Mouse (Mus musculus): ENCODE measurements at regions not wholly inside any gene's neighbourhood (a gene's known extent, or its start where the extent isn't known, plus 50 kb on each side); places are given as distances from the start of the nearest gene placed in this dataset.
"Not testable (repeated sequence)": the region's sequence is repeated elsewhere in the genome, so short reads cannot be mapped to it uniquely, and the experiment has no call there.

DNA sequence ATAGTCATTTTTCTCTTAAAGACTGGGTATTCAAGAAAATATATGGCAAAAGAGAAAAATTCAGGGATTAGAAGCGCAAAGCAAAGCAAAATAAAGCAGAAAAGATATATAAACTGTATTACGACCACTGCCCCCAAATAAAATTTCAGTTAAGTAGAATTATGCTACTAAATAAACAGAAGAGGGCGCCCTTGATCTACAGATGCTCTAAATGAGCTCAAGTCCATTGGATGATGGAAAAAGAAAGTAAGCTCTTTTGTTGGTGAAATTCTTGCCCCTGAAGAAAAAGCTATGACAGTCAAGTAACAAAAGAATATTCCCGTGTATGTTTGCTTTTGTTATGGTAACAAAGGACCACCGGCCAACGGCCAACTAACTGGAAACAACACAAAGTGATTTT, 165.5 kb upstream of the Stk26 start:
- no peak for DNase-seq (ENCODE audit: low spot score in 2 of 2)

DNA sequence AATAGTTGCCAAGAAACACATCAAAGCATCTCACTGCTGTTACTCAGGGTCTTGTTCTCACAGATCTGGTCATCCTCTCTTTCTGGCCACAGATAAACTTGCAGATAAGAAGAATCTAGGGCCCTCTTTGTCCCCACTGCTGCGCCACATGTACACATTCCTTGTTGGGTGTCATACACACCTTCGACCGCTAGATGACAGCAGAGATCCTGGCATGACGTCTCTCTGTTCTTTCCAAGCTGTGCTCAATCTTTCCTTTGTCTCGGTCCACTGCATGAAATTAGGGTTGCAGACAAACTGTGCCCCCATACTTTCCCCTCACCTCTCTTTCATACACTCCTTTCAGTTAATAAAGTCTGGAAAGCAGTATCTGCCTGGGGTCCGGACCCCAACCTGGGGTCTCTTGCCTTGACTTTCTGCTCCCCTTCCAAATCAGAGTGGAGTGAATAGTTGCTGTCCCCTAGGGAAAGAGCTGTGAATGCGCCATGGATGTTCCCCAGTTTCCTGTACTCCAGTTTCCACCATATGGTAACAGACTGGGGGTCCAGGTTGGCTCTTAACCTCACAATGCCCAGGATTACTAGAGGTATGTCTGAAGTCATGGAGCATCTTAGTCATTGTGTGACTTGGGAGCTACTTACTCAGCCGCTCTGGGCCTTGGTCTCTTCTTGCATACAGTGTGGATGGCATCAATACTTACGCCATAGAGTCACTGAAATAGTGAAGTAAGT, 182.8 kb upstream of the Stk26 start:
- peak; percentile 35 to 42 for DNase-seq (ENCODE audit: low spot score in 2 of 2)

DNA sequence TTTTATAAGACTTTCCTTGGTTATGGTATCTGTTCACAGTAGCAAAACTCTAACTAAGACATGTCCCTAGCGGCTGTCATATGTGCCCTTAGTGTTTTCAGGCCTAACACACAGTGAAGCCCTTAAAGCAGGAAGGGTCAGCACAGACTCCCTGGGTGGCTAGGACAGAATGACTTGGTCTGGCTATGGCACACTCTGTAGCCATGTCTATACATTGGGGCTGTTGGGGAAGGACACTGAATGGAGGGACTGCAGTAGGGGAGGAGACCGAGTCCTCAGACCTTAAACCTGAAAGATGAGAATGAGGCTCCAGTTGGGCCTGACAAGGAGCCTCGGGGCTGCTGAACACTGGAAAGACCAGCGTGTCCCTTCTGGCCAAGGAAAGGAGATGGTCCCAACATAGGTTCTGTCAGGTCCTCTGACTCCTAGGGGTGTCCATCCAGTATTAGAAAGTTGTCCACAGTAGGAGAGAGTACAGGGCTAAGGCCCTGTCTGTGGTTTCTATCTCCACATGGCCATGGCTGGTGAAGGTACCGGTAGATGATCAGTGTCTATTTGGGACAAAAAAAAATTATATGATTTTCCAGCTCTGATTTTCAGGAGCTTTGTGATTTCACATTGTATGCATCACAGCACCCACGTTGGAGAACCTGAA, 183.5 kb upstream of the Stk26 start:
- DNase-seq (ENCODE audit: low spot score in 2 of 2): no peak

DNA sequence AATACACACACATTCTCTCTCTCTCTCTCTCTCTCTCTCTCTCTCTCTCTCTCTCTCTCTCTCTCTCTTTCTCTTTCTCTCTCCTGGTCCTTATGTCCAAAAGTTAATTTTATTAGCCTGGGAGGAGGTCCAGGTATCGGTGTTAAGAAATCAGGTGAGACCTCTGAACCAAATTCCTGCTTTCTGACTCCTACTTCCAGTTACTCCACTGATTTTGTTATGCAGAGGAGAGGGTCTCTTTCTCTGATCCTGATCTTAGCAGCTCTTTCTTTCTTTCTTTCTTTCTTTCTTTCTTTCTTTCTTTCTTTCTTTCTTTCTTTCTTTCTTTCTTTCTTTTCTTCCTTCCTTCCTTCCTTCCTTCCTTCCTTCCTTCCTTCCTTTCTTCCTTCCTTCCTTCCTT, 185.5 kb upstream of the Stk26 start:
- not testable (repeated sequence) for DNase-seq (ENCODE audit: low spot score in 2 of 2)

DNA sequence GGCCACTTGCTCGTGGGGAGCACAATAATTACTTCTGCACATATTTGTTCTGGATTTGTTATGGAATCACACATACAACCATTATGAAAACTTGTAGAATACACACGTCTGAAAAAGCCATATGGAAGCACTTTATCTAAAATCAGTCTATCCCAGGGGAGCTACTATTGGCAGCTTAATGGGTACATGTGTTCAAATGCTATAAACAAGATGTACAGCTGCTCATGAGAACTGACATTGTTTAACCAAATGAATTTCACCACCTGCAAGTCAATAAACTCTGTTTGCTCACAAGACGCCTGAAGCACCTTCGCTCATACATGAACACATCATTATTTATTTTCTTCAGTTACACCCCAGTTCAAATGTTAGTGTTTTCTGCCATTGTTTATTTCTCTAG, 199.5 kb upstream of the Stk26 start:
- no peak for DNase-seq (ENCODE audit: low spot score in 2 of 2)

DNA sequence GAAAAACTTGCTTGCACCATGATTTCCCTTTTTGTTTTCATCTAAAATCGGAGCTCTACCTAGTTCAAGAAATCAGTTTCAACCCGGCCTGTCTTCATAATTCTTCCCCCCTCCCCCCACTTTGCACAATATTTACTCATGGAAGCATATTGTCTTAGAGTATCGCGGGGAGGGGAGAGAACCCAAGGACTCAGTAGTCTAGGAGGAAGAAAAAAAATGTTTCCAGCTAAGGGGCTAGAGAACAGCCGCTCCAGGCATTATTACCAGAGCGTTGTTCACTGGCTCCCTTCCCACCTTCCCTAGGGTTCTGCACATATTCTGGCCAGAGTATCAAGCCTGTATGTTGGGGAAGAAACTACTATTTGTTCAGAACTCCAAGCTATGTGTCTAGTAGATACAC, 205.2 kb upstream of the Stk26 start:
- DNase-seq (ENCODE audit: low spot score in 2 of 2): no peak

DNA sequence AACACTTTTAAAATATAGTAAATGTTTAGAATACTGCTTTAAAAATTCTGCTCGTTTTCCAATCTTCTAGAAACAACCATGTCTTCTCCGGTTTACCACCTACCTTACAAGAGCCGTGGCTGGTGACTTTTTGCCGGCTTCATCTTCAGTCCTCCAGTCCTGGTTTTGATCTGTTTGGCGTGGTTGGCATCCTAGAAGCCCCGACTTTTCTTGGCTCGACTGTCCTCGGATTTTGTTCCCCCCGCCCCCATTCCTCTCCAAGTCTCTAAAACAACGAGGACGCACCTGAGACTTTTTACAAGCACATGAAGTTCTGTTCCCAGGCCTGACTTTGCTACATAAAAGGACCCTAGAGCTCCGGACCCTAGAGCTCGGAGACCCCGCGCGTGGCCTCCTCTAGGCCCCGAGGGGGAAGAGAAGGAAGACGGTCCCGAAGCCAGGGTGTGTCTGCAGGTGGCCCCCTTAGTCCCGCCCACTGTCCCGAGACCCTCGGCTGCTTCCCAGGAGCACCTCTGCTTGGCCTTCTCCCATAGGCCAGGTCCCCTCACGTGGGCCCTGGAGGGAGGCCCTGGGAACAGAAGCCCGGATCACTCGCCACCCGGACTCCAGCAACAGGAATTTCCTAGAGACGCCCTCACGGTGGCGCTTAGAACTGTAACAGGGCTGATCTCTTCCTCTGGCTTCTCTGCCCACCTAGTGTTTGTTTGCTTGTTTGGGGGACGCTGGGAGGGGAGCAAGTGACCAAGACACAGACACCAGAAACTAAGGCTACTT, 205.8 kb upstream of the Stk26 start:
- peak; percentile 57 to 65 for DNase-seq (ENCODE audit: low spot score in 2 of 2)

DNA sequence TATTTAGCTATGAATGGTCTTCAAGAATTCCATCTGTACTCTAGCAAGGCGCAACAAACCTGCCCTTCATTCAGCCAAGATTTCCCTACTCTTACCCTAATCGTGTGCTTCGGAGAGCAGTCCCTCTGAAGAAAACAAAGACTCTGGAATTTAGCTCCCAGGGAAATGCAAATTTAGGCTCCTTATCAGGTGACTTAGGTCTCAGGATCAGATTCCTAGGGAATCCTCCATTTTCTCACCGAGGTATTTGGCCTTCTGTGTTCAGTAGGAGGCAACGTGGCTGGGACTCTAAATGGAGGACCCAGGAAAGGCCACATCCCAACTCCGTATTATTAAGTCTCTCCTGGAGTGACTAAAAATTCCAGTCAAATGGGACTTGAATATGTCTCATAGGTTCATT, 204.2 kb upstream of the Olfr1324 start:
- no peak for DNase-seq (ENCODE audit: low spot score in 2 of 2)

DNA sequence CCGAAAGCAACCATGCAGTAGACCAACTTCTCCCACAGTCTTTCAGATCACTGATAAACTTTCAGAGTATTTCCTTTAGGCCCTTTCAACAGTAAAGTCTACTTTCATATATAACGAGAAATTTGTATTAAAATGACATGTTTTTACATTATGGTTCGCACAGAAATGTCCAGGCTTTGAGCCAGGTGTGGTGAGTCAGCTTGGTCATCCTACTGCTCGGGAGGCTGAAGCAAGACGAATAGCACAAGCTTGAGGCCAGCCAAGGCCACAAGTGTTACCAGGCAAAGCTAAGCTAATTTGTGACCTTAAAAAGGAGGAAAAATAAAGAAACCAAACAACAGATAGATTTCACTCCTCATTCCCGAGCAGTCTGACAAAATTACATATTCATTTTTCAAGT, 197.0 kb upstream of the Olfr1324 start:
- no peak for DNase-seq (ENCODE audit: low spot score in 2 of 2)

DNA sequence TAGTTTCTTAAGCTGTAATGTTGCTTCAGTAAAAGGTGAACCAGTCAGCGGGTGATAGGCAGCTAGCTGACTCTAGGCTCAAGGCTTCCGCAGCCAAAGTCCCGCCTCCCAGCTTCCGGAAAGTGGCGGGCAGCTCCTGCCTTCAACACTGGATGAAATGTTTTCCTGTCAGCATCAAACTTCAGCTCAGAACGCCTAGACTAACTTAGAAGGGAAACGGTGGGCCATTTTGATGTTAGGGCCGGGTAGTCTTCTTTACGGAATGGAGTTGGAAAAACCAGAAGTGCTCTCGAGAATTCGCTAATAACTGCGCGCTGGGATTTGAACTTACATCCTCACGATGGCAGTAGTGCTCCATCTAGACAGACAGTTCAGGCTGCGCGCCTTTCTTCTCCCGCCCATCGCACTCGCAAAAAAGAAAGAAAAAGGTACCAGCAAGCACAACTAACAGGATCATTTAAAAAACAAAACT, 194.7 kb upstream of the Olfr1324 start:
- peak in 1 of 2 experiments; percentile 56 for DNase-seq (ENCODE audit: low spot score in 2 of 2)

DNA sequence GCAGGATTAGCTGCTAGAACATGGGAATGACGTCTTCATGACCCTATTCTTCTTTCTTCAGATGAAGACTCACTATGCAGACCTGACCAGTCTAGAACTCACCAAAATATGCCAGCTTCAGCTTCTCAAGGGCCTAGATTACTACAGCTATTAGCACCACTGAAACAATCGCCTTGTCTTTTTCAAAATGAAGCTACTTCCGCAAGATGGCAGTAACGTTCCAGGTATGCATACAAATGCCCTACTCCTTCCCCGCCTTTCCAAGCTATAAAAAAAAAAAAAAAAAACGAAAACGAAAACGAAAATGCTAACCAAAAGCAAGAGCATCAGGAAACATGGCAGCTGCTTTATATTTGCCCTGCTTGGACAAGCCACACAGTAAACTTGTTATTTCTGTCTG, 192.6 kb upstream of the Olfr1324 start:
- no peak for DNase-seq (ENCODE audit: low spot score in 2 of 2)

DNA sequence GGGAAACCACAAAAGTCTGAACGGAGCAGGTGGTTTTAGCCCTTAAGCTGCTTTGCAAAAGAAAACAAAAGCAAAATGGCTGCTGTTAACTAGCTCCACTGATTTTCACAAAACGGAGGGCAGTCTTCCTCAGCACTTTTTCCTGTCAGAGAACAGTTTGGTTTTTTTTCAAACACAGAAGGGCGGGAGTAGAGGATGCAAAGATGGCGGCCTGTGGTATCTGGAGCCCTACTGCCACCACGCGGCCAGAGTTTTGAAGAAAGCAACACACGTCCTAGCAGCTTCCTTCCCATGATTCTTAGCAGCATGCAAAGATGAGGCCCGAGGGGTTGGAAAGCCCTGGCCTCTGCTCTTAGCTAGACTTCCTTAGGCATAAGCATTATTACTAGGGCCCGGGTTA, 191.6 kb upstream of the Olfr1324 start:
- peak in 1 of 2 experiments; percentile 51 for DNase-seq (ENCODE audit: low spot score in 2 of 2)

DNA sequence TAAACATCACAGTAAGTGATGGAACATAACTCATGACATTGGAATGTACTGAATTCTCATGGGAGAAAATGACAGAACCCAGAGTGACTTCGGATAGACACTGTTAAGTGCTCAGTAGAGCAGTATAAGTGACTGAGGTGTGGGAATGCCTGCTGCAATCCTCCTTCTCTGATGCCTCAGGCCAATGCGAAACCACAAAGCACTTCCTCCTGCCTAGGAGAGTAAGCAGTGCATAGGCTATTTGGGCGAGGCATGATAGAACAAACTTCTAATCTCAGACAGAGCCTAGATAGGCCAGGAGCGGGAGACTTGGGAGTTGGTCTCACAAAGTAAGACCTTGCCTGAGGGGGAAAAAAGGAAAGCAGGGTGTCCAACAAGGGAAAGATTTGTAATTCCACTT, 190.6 kb upstream of the Olfr1324 start:
- DNase-seq (ENCODE audit: low spot score in 2 of 2): no peak

DNA sequence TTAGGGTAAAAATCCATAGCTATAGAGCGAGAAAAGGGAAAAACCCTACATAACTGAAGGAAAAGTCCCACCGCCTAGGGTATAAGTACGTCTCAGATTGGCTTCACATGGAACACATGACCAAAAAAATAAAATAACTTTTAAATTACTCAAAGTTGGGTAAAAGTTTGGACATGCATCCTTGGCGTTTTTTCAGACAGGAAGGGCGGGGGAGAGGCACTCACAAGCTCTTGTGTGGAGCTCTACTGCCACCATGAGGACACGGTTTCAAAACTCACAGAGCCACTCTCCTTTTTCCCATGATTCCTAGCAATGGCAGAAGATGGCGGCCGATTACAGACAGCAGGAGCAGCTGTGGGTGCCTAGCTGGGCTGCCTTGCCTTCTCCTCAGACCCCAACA, 188.6 kb upstream of the Olfr1324 start:
- peak in 1 of 2 experiments; percentile 81 for DNase-seq (ENCODE audit: low spot score in 2 of 2)

DNA sequence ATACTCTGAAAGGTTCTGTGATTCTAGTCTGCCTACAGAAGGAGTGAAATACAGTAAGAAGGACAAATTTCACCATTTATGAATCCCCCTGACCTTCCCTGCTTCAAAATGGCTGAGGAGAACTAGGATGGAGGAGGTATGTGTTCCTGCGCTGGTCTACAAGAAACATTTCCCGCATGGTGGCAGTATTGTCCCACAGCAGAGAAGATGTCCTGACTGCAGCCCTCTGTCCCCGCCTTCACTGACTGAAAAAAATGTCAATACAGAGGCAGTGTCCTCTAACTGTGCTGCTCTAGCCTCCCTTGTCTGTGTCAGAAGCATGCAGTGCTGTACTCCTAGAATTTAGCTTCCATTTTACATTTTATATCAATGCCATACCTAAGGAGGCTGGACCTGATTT, 186.6 kb upstream of the Olfr1324 start:
- peak in 1 of 2 experiments; percentile 40 for DNase-seq (ENCODE audit: low spot score in 2 of 2)

DNA sequence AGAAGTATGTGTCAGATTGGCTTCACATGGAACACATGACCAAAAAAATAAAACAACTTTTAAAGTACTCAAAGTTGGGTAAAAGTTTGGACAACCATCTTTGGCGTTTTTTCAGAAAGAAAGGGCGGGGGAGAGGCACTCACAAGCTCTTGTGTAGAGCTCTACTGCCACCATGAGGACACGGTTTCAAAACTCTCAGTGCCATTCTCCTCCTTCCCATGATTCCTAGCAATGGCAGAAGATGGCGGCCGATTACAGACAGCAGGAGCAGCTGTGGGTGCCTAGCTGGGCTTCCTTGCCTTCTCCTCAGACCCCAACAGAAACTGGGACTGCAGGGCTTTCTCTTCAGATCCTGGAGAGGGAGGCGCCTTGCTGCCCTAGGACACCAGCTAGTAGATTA, 186.1 kb upstream of the Olfr1324 start:
- DNase-seq (ENCODE audit: low spot score in 2 of 2): peak in 1 of 2 experiments; percentile 25

DNA sequence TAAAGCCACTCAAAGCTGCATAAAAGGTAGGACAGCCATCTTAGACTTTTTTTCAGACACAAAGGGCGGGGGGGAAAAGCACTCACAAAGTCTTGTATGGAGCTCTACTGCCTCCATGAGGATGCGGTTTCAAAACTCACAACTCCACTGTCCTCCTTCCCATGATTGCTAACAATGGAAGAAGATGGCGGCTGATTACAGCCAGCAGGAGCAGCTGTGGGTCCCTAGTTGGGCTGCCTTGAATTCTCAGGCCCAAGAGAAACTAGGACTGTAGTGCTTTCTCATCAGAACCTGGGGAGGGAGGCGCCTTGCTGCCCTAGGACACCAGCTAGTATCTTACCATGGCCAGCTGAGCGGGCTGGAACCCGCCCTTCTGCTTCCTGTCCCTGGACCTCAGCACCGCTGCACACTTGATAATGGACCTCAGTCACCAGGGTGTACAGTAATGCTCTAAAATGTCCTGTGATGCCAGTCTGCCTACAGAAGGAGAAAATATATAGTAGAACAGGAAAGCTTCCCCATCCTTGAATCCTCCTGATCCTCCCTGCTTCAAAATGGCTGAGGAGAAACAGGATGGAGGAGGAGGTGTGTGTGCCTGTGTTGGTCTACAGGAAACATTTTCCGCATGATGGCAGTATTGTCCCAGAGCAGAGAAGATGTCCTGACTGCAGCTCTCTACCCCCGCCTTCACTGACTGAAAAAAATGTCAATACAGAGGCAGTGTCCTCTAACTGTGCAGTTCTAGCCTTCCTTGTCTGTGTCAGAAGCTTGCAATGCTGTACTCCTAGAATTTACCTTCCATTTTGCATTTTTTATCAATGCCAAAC, 183.7 kb upstream of the Olfr1324 start:
- DNase-seq (ENCODE audit: low spot score in 2 of 2): peak in 1 of 2 experiments; percentile 44

DNA sequence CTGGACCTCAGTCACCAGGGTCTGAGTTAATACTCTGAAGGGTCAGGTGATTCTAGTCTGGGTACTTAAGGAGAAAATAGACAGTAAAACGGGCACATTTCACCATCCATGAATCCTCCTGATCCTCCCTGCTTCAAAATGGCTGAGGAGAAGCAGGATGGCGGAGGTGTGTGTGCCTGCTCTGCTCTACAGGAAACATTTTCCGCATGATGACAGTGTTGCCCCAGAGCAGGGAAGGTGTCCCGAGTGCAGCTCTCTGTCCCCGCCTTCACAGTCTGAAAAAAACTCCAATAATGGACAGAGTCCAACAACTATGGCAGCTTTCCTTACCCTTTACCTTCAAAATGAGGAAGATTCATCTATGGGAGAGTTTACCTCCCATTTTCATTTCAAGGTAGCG, 179.8 kb upstream of the Olfr1324 start:
- not testable (repeated sequence) for DNase-seq (ENCODE audit: low spot score in 2 of 2)

DNA sequence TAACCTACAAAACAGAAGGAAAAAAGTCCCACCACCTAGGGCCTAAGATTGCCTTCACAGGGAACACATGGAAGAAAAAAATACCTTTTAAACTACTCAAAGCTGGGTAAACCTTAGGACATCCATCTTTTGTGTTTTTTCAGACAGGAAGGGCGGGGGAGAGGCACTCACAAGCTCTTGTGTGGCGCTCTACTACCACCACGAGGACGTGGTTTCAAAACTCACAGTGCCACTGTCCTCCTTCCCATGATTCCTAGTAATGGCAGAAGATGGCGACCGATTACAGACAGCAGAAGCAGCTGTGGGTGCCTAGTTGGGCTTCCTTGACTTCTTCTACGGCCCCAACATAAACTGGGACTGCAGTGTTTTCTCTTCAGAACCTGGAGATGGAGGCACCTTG, 179.3 kb upstream of the Olfr1324 start:
- DNase-seq (ENCODE audit: low spot score in 2 of 2): peak in 1 of 2 experiments; percentile 53

DNA sequence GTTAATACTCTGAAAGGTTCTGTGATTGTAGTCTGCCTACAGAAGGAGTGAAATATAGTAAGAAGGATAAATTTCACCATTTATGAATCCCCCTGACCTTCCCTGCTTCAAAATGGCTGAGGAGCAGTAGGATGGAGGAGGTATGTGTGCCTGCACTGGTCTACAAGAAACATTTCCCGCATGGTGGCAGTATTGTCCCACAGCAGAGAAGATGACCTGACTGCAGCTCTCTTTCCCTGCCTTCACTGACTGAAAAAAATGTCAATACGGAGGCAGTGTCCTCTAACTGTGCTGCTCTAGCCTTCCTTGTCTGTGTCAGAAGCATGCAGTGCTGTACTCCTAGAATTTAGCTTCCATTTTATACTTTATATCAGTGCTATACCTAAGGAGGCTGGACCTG, 177.2 kb upstream of the Olfr1324 start:
- DNase-seq (ENCODE audit: low spot score in 2 of 2): peak in 1 of 2 experiments; percentile 23

DNA sequence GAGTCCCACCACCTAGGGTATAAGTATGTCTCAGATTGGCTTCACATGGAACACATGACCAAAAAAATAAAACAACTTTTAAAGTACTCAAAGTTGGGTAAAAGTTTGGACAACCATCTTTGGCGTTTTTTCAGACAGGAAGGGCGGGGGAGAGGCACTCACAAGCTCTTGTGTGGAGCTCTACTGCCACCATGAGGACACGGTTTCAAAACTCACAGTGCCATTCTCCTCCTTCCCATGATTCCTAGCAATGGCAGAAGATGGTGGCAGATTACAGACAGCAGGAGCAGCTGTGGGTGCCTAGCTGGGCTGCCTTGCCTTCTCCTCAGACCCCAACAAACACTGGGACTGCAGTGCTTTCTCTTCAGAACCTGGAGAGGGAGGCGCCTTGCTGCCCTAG, 176.7 kb upstream of the Olfr1324 start:
- peak in 1 of 2 experiments; percentile 56 for DNase-seq (ENCODE audit: low spot score in 2 of 2)
